Mouse (Mus musculus) regulatory T cell (primary cell): ENCODE data around the gene Pard3.

Experiments used
- in situ Hi-C: fragments of 300-600 bp; cut with MboI, MseI; formaldehyde crosslinking; loops from one replicate; pipeline ENCODE4 v1.15.1; 2025; ENCODE audit warnings: high pct_unique_total_duplicates

Pard3 gene

DNA sequence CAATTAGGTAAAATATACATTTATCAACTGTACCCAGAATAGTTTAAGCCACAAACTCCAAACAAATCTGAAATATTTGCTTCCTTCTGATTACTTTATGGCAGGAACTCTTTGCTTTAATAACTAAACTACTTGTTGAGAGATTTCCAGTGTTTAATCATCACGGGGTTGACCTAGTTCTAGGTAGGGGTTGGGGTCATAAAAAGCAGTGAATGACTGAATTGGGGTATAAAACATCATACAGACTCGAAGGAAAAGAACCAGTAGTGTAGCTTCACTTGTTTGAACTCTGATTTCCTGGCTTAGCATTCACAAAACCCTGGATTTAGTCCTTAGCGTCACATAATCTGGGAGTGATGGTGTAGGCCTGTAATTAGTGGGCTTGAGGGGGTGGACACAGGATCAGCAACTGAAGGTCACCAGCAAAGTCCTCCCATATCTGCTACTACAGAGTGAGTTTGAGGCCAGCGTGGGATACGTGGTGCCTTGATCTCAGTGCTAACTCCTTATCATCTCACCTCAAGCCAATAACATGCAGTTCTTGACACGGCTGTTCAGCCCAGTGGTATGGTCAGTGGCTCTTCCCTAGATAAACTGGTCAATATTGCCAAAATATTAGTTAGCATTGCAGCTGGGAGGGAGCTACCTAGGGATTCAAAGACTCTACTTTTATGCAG, 111.6 kb downstream of the Pard3 start:
- in situ Hi-C loops = loop anchor here (5.0 to 25.0 kb wide), 2 partner anchors 188 to 1537 kb away; no protein-coding TSS in a partner anchor

- in situ Hi-C loops = loop anchor here (5.0 to 25.0 kb wide), 2 partner anchors 191 to 1534 kb away; no protein-coding TSS in a partner anchor
These were observed 114.9 kb downstream of the Pard3 start for GRCm38 (mm10) chr8:127178634-127179033.

DNA sequence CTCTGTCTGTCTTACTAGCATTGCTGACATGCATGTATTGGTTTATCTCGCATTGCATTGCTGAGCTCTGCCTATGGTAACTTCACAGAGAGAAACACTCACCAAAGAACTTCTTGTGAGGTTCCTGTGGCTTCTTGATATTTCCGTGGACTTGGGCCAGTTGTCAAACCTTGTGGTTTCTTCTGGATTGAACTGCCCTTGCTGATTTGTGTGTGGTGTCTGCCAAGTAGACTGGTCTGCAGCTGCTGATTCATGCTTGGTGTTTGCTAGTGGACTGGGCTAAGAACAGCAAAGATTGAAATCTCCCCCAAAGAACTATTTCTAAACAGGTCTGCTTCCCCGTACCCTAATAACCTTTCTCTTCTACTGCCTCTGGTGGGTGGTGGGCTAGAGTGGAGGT, 117.6 kb downstream of the Pard3 start:
- in situ Hi-C loops = loop anchor here (25.0 kb wide), 1 partner anchor 1531 kb away; no protein-coding TSS in a partner anchor

GRCm38 (mm10) chr8:127182065-127182464, 118.4 kb downstream of the Pard3 start:
- in situ Hi-C loops = loop anchor here (25.0 kb wide), 1 partner anchor 1530 kb away; no protein-coding TSS in a partner anchor

DNA sequence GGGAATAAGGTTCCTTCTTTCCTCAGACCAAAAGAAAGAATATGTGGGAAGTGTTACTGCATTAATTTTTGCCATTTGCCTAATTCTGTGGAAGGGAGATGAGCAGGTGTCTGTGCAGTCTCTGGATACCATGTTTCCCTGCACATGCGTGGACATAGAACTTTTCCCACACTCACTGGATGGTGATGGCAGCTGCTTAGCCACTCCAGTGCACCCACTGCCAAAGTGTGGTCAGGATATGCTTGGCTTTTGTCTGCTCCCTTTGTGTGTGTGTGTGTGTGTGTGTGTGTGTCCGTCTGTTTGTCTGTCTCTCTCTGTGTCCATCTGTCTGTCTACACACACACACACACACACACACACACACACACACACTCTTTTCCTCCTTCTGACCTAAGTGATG, 119.8 kb downstream of the Pard3 start:
- in situ Hi-C loops = loop anchor here (25.0 kb wide), 1 partner anchor 1529 kb away; no protein-coding TSS in a partner anchor

GRCm38 (mm10) chr8:127184025-127184424, 120.3 kb downstream of the Pard3 start:
- in situ Hi-C loops = loop anchor here (25.0 kb wide), 1 partner anchor 1528 kb away; no protein-coding TSS in a partner anchor

DNA sequence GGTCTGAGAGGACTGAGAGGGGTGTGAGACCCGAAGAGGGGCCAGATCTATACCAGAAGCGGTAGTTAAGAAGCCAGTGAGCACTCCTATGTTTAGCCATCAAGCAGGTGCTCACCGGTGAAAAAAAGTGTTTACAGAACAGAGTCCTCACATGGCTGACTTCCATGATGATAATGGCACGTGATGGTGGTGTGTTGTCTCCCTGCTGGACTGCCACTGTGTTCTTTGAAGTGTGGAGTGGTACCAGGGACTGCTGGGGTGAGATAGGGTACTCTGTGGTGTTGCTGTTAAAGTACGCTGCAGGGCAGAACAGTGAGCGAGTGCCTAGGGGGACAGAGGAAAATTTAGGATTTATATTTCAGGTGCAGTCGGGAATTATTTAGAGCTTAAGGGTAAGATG, 122.2 kb downstream of the Pard3 start:
- in situ Hi-C loops = loop anchor here (25.0 kb wide), 1 partner anchor 1526 kb away; no protein-coding TSS in a partner anchor

GRCm38 (mm10) chr8:127188671-127189070, 125.0 kb downstream of the Pard3 start:
- in situ Hi-C loops = loop anchor here (25.0 kb wide), 1 partner anchor 1524 kb away; no protein-coding TSS in a partner anchor

GRCm38 (mm10) chr8:127190350-127190749, 126.7 kb downstream of the Pard3 start:
- in situ Hi-C loops = loop anchor here (10.0 to 25.0 kb wide), 2 partner anchors 394 to 1522 kb away; no protein-coding TSS in a partner anchor

GRCm38 (mm10) chr8:127191387-127191786, 127.7 kb downstream of the Pard3 start:
- in situ Hi-C loops = loop anchor here (10.0 to 25.0 kb wide), 2 partner anchors 393 to 1521 kb away; no protein-coding TSS in a partner anchor

DNA sequence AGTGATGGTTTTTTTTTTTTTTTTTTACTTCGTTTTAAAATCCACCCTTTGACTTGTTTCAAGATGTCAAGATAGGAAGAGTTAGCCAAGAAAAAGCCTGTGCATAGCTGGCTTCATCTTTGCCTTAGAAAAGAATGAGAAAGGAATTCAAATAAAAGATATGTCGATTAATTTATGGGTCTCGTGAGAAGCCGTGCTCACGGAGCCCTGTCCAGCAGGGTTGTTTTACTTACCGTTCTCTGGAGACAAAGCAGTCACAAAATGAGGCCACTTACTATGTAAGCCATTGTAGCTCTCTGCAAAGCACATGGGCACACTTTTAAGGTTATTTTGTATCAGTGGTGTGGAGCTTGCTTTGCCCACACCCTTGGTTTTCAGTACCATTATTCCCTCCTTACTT, 128.1 kb downstream of the Pard3 start:
- in situ Hi-C loops = loop anchor here (10.0 to 25.0 kb wide), 2 partner anchors 393 to 1520 kb away; no protein-coding TSS in a partner anchor

- in situ Hi-C loops = loop anchor here (10.0 to 25.0 kb wide), 2 partner anchors 392 to 1520 kb away; no protein-coding TSS in a partner anchor
These were observed 128.6 kb downstream of the Pard3 start for GRCm38 (mm10) chr8:127192331-127192730.

DNA sequence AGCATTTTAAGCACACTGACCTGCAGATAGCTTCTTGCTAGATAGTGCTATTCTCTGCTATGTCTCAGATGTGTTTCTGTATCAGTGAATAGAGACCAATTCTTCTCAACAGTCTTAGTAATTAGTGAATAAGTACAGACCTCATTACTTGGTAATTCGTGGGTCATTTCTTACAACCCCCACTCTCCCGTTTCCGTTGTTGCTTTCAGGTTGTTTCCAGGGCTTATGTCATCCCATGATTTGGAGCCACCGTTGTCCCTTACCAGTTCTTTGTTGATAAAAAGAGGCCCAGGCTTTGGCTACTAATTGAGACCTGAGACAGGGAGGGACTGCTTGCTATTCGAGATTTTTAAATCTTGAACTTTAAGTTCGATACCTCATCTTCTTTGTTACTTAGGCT, 129.7 kb downstream of the Pard3 start:
- in situ Hi-C loops = loop anchor here (10.0 to 25.0 kb wide), 2 partner anchors 391 to 1519 kb away; no protein-coding TSS in a partner anchor

DNA sequence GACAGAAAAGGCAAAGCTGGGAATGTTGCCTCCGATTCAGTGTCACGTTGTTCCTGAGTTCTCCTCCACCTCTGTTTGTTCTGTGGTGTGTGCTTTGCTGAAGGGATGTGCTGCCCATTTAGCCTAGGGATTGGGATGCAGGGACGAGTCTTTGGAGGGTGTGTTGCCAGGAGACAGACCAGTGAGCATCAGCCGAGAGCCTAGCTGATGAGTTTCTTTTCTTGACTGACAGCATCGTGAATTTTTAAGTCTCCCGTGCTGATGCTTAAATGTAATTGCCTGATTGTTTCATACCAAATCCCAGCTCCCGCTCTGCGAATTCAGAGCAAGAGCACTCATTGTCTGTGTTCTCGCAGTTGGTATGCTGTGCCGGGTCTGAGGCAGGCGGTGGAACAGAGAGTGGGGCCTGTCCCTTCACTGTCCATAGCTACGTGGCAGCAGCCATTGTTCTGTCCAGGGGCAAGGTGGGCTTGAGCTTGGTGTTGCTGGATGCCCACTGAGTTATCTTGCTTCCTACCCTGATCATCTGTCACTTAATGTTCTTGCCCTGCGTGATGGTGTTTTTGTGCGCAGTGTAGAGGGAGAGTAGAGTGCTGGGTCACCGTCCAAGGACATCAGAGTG, 131.2 kb downstream of the Pard3 start:
- in situ Hi-C loops = loop anchor here (5.0 to 25.0 kb wide), 3 partner anchors 390 to 1517 kb away; no protein-coding TSS in a partner anchor

DNA sequence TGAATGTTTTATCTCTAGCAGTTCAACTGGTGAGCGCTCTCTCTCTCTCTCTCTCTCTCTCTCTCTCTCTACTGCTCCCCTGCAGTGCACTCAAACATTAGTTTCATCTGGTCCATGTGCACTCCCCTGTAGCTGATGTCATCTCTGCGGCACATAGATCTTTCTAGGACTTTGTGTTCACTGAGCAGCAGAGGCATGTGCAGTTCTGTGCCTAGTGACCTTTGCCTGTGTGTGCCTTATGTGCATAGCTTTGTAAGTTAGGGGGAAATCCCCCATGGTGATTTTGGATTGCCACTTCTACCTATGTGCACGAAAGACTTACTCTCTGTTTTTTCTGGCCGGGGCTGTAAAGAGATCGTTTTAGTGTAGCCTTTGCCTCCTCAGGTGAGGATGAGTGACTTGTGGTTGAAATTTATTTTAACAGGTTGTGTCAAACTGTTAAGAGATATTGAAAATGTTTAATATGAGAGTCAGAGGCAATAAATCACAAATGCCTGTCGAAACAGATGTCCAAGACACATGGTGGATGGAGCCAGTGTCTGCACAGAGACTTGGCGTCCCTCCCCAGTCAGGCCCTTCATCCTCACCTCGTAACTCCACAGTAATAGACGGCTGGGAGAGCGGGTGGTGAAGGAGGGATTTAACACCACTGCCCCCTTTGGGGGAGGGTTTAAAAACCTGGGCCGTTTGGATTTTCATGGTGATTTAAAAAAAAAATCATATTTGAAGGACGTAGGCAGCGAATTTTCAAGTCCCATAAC, 133.0 kb downstream of the Pard3 start:
- in situ Hi-C loops = loop anchor here (5.0 to 25.0 kb wide), 3 partner anchors 388 to 1516 kb away; no protein-coding TSS in a partner anchor

DNA sequence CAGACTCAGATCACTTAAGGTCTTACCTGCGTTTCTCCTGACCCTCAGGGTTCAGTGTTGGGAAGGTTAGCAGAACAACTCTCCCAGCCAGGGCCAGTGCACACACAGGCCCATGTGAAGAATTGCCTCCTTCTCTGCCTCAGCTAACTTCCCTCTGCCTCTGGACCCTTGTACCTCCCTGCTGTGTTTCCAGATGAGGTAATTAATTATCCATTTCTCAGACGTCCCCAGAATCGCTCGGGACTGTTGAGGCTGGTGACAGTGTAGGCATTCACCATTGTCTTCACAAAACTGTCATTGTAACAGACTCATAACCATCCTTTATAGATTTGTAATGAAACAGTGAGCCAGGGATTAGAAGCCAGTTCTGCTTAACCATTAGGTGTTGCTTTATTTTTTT, 143.8 kb downstream of the Pard3 start:
- in situ Hi-C loops = no loop called here

DNA sequence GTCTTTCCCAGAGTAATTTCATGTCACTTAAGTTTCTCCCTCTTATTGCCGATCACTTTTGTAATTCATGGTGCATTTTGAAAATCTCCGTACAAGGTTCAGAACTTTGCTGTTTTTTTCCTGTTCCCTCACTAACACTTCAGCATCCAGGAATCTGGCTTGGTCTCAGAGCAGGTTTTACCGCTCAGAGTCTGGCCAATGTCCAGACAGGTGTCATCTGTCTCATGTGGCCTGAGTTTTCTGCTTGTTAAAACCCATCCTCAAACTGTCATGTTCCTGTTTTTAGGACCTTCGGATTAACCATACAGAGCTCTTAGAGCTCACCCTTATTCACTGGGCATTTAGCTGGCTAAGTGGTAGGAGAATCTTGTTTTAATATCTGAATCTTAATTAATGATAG, 146.9 kb downstream of the Pard3 start:
- in situ Hi-C loops = no loop called here

DNA sequence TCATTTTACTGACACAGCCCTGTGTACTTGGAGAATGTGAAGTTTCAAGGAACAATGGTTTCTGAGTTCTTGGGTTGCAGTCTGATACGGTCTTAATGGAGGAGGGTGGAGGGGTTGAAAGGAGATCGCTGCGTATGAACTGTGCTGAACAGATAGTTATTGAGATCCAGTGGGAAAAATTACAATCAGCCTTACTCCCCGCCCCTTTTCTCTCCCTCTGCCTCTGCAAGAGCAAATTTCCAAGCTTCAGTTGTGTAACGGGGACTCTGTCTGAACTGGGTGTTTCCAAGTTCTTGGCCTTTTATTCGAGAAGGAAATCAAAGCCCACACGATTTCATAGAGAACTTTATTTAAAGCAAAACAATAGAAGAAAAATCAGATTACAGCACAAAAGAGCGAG, 150.6 kb downstream of the Pard3 start:
- in situ Hi-C loops = no loop called here

DNA sequence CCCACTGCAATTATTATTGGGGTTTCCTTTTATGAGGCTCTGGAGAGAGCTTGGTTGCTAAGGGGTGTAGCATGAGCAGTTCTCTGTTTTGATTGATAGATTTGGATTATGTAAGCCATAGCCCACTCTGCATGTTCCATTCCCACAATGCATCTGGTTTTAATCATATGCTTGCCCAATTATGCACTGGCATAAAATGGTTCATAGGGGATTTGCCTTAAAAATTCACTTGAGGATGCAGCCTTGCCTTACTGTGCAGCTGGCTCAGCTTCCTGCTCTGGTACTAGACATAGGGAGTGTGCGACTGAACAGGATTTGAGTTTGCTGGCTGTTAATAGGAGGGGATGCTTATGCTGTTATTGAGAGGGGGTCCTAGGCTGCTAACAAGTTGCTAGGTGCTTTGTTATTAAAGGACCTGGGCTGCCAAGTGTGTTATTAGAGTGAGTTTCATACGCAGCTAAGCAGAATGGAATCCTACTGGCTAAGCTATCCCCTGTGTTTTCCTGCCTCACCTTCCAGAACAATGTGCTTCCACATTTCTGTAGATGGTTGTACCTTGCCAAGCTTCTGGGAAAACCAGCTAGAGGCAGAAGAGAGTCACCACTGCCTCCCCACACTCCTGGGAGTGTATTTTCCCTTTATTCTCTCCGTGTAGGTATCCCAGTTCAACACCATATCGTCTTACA, 151.2 kb downstream of the Pard3 start:
- in situ Hi-C loops = no loop called here

- in situ Hi-C loops = no loop called here
These were observed 156.5 kb downstream of the Pard3 start for GRCm38 (mm10) chr8:127220206-127220605.

- in situ Hi-C loops = no loop called here
These were observed 156.9 kb downstream of the Pard3 start for GRCm38 (mm10) chr8:127220615-127221014.
